Mouse (Mus musculus) lung, adult 2 months (tissue): ENCODE results near the gene Gm6377. TPM values are rescaled to one million over a fixed set of nuclear protein-coding genes. Genes with fewer than 3 reads are reported as not detected.

Experiments
- DNase-seq: peaks from one replicate; pipeline ENCODE4 v3.0.0; 2022
- H3K4me1 ChIP-seq: fragments of 200-500 bp; 2 replicates; pipeline ENCODE4 v1.6.1; 2011; ENCODE audit warnings: low read length; ENCODE audit not compliant: control insufficient read depth, insufficient read depth
- H3K4me3 ChIP-seq: fragments of 200-500 bp; replicated peaks from 2 replicates; pipeline ENCODE3; 2011; ENCODE audit warnings: low read depth, mild to moderate bottlenecking, control low read depth, low read length; ENCODE audit errors: extremely low read depth
- CTCF ChIP-seq: fragments of 200-500 bp; IDR thresholded peaks from 2 replicates; pipeline ENCODE4 v1.5.1; 2011; ENCODE audit warnings: mild to moderate bottlenecking, low read length, control low read depth; ENCODE audit not compliant: insufficient read depth
- POLR2A ChIP-seq: fragments of 200-500 bp; IDR thresholded peaks from 2 replicates; pipeline ENCODE4 v1.6.1; 2011; ENCODE audit warnings: low read depth, mild to moderate bottlenecking, control low read depth, low read length, borderline replicate concordance; ENCODE audit errors: extremely low read depth
- WGBS: fragments of 180-500 bp; shearing (Covaris S2); methylation state at CpG from one replicate; pipeline ENCODE4 v1.1.7; 2018; 5-methylcytosine and 5-hydroxymethylcytosine counted together
- polyA plus RNA-seq: library from polyadenylated mRNA; depleted of rRNA; stranded (reverse); fragments of >200 nt; gene quantifications from 2 replicates; pipeline ENCODE4 v1.2.3, GENCODE M21; 2012; rRNA removed

The Gm6377 gene
- 0.03 and 0.15 TPM in 2 replicates for polyA plus RNA-seq

DNA sequence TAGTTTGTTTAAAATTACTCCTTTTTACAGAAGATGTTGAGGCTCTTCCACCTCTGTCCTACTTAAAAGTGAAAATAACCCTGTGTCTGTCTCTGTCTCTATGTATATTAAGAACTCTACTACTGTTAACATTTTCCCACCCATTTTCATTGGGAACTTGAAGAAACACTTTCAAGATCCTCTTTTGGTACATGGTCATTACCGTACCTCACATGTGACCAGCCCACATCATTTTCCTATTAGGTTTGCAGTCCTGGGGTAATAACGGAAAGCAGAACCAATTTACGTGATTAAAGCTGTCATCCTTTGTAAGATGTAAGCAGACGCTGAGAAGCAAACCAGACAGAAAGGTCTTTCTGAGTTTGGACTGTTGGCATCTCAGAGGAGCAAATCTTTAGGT is at the start of gene Gm6377:
Gene Gm6377, plus strand, starts transcription at position 289 of the 400 bp plus-strand sequence.
- Histone ChIP-seq H3K4me3 (no peak within 1 kb of the TSS), H3K4me1 (no peaks in the 10 kb centered on the region)
- DNase-seq = no peak
- WGBS = 81% methylated on average over 4 of the region's 4 CpGs
- TF ChIP-seq CTCF = no peak
- TF ChIP-seq POLR2A = no peak

DNA sequence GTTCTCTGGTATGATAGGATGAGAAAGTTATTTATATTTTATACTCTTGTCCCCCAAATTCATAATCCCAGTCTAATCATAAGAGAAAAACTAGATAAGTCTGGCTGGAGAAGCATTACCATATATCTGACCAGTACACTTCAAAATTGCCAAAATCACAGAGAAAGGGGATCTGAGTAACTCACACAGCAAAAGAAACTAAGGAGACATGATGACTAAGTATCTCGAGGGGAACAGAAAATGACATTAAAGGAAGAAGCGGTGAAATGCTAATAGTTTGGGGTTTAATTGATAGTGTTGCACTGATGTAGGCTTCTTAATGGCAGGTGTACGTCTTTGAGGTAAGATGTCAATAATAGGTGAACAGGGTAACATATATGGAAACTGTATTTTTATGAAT is 49.4 kb upstream of the Gm6377 start:
- no peak for DNase-seq
- Histone ChIP-seq H3K4me3 (no peak overlapping the region), H3K4me1 (peaks cover 4% of the 10 kb centered on the region)
- 83% methylated on average over 3 of the region's 3 CpGs for WGBS
- TF ChIP-seq CTCF (no peak), POLR2A (no peak)

DNA sequence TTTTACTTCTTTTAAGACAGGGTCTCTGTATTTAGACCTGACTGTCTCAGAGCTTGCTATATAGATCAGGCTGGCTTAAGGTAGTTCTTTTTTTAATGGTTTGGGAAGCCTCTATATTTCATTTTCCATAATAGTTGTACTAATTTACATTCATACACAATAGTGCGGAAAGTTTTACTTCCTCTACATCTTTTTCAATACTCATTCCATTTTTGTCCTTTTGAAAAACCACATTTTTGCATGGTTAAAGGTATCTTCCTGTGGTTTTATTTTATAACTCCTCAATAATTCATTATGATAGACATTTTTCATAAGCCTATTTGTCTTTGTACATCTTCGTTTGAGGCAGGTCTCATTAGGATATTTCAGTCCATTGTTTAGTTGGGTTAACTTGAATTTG is 45.3 kb upstream of the Gm6377 start:
- H3K4me1 ChIP-seq = no peaks in the 10 kb centered on the region; the same call in 1 of the 2 replicates
- H3K4me3 ChIP-seq = no peak overlapping the region
- TF ChIP-seq CTCF = no peak
- TF ChIP-seq POLR2A = no peak
- DNase-seq = no peak
- 83% methylated on average over 2 of the region's 2 CpGs for WGBS

DNA sequence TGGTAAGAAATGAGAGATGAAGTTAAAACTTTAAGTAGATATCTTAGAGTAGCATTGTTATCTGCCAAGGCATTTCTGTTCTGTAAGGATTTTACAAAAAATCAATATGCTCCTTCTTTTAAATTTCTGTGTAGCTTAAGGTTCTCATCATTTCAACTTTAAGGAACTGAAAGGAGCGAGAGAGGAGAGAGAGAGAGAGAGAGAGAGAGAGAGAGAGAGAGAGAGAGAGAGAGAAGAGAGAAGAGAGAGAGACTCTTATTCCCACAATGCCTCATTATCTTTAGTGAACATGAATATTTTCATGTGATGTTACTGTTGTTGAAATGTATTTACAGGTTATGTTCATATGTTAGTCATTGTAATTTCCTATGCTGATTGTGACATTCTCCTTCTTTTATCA is 36.2 kb upstream of the Gm6377 start:
- no peaks in the 10 kb centered on the region for H3K4me1 ChIP-seq
- TF ChIP-seq CTCF = no peak
- no peak for TF ChIP-seq POLR2A
- no peak for DNase-seq
- 65% methylated on average over 1 of the region's 1 CpGs for WGBS
- no peak overlapping the region for H3K4me3 ChIP-seq

DNA sequence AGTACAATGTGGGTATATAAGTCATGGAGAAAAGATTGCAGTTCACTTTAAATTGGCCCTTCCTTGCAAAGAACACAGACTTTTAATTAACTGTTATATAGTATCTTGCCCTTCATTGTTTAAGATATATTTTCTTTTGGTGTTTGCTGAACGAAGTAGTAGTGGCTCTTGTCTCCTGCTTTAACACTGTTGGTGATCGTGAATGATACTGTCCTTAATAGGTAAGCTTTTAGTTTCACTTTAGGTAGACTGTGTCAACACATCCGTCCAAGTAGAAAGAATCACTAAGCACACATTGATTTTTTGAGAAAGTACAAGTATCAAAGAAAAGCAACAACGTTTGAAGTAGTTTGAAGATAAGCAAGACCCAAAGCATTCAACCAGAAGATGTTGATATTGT is 35.7 kb upstream of the Gm6377 start:
- Histone ChIP-seq H3K4me1 (no peaks in the 10 kb centered on the region), H3K4me3 (peak overlapping the region; percentile 29)
- no peak for TF ChIP-seq POLR2A
- no peak for DNase-seq
- WGBS = 37% methylated on average over 4 of the region's 4 CpGs

DNA sequence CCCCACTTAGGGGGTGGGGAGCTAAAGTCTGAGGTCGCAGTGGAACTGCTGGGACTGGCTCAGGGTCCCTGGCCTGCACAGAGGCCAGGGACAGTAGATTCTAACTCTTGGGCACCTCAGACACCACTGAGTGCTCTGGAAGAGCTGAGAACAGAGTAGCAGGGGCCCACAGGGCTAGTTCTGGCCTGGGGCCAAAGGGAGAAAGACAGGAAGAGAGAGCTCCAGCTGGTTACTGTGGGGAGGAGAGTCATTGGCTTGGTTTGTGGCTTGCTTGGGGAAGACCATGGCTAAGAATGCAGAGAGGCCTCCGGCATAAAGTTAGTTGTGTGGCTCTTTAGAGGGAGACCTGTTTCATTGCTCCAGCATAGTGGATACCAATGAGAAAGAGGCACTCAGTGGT is 21.5 kb upstream of the Gm6377 start:
- no peak for DNase-seq
- no peak for TF ChIP-seq POLR2A
- TF ChIP-seq CTCF = no peak
- no peaks in the 10 kb centered on the region for H3K4me1 ChIP-seq
- H3K4me3 ChIP-seq = no peak overlapping the region
- 55% methylated on average over 2 of the region's 2 CpGs for WGBS

DNA sequence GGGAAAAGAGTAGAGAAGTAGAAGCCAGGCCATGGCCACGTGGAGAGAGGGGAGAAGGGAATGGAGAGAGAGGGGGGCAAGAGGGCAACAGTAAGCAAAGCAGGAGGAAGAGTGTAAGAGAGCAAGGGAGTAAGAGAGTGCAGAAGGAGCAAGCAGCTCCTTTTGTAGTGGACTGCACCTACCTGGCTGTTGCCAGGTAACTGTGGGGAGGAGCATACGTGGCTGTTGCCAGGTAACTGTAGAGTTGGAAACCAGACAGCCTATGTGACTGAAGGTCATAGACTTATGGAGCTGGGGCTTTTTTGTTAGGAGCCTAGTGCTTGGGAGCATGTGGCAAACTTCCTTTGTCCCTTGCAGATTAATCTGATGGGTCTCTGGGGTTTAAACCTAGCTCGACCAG is 21.1 kb upstream of the Gm6377 start:
- Histone ChIP-seq H3K4me1 (no peaks in the 10 kb centered on the region), H3K4me3 (no peak overlapping the region)
- WGBS = 44% methylated on average over 3 of the region's 3 CpGs
- TF ChIP-seq POLR2A = no peak
- TF ChIP-seq CTCF = no peak
- DNase-seq = no peak

DNA sequence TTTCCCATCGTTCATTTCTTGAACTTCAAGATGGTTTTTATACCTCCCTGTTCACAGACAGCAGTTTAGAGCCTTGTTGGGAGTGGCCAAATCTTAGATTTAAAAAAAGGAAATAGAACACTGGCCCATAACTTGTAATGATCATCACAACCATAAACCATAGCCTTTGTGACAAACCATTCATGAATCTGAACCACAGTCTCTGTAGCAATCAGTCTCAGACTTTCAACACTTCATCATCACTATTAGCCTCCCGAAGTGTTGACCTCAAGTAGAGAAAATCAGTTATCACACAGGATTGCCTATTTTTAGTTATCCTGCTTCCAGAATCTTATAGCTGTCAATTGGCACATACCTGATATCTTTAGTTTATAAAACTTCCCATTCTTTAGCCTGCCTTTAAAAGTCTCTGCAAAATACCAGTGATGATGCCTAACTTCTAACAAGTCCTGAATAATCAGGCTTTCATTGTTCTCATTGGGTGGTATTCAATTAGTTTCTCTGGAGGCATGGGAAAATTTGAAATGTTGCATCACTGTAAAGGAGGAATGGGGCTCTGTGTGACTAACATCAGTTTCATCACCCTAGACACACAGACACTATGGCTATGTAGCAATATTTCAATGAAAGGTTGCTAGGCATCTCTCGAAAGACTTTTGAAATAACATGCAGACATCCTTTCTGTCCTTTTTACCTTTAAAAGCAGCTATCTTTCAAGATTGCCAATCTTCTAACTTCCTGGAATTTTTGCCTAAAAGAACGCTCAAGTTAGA is 11.7 kb upstream of the Gm6377 start:
- no peak for TF ChIP-seq CTCF
- TF ChIP-seq POLR2A = no peak
- Histone ChIP-seq H3K4me3 (no peak overlapping the region), H3K4me1 (no peaks in the 10 kb centered on the region)
- 74% methylated on average over 4 of the region's 4 CpGs for WGBS
- no peak for DNase-seq

DNA sequence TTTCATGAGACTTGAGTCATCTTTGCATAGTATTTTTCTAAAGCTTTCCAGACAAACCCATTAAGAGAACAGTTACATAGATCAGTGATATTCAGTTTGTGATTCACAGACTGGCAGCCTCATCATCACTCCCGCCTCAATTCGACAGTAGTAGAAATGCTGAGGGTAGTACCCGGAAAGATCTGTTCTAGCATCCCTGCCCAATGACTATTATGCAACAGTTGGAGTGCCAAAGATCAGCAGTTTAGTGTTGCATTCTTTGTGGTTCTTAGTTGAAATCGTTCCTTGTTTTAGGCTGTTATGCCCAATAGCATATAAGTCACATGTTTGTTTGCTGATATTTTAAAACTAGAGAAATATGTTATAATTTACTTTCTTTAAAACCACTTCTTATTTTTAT is 6.9 kb upstream of the Gm6377 start:
- TF ChIP-seq POLR2A (no peak), CTCF (no peak)
- DNase-seq = no peak
- Histone ChIP-seq H3K4me3 (no peak overlapping the region), H3K4me1 (no peaks in the 10 kb centered on the region)
- WGBS = 76% methylated on average over 4 of the region's 4 CpGs

DNA sequence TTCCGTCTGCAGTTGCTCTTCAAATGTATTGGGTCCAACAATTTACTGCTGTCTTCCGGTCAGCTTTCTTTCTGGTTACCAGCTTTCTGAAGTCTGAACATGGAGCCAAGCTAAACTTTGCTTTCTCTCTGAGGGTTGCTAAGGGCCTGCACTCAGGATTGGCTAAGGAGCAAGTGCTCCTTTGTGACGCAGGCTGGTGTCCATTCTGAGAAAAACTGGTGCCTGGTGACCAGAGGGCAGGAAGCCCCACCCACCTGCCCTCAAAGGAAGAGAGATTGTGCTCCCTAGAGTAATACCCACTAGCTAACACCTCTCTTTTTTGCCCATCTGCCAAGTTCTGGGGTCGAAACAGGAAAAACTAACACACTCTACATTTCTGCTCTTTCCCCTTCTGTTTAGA is 5.6 kb upstream of the Gm6377 start:
- H3K4me3 ChIP-seq = no peak overlapping the region
- 50% methylated on average over 4 of the region's 4 CpGs for whole genome bisulfite sequencing
- TF ChIP-seq CTCF (no peak), POLR2A (no peak)
- H3K4me1 ChIP-seq = no peaks in the 10 kb centered on the region
- DNase-seq = peak; percentile 15
